Mouse (Mus musculus): ENCODE data around the gene Cmpk1. TPM values are rescaled to one million over a fixed set of nuclear protein-coding genes. Genes with fewer than 3 reads are reported as not detected.

Gene Cmpk1
- total and polyA plus RNA-seq, 3 experiments: 27.2 to 115 (median 92.1) TPM

GRCm38 (mm10) chr4:114917091-114917490 lies 70.0 kb downstream of the Cmpk1 start (continued):
- no peak for TF ChIP-seq MYC (IDR thresholded peaks at IDR 0.05; ENCODE audit: low read depth, low read length)
- no peak for TF ChIP-seq KAT2A (IDR thresholded peaks at IDR 0.05; ENCODE audit: insufficient replicate concordance, low read length)
- no peak for TF ChIP-seq E2F4 (IDR thresholded peaks at IDR 0.05; ENCODE audit: insufficient replicate concordance, low read depth, low read length)
- peak; percentile 86 for TF ChIP-seq SMC3 (IDR thresholded peaks at IDR 0.05; ENCODE audit: low read depth, low read length)
- TF ChIP-seq NELFE (IDR thresholded peaks at IDR 0.05; ENCODE audit: low read depth, low read length): no peak
- no peak for TF ChIP-seq ZMIZ1 (IDR thresholded peaks at IDR 0.05; ENCODE audit: low read depth, low read length)
- no peak for TF ChIP-seq JUND (conservative IDR thresholded peaks at IDR 0.05; ENCODE audit: low read depth, low read length)
- no peak for TF ChIP-seq ZNF384 (IDR thresholded peaks at IDR 0.05; ENCODE audit: low read depth, low read length)

- Histone ChIP-seq H3K9me3 (replicated peaks; ENCODE audit: low read length) (no peaks in the 10 kb centered on the region), H3K27me3 (replicated peaks) (no peaks in the 10 kb centered on the region), H3K36me3 (replicated peaks in 1 of 2; ENCODE audit: control insufficient read depth in 1 of 2, insufficient read depth in 1 of 2, low read length in 1 of 2) (peaks cover 0 to 32% of the 10 kb centered on the region in 2 experiments), H3K9ac (ENCODE audit: insufficient read depth, low read depth) (no peak overlapping the region), H3K4me3 (replicated peaks in 1 of 3; ENCODE audit: low read depth in 2 of 3, low read length in 2 of 3, poor library complexity in 1 of 3) (no peak overlapping the region), H3K79me2 (replicated peaks; ENCODE audit: control insufficient read depth, extremely low read depth, insufficient read depth, poor library complexity, severe bottlenecking) (no peaks in the 10 kb centered on the region), H3K4me1 (ENCODE audit: control insufficient read depth in 1 of 2, insufficient read depth in 2 of 2) (peaks cover 0 to 2% of the 10 kb centered on the region in 2 experiments; a peak in 1 of 4 replicates), H3K4me2 (ENCODE audit: insufficient read depth, low read depth, poor library complexity, severe bottlenecking) (no peak overlapping the region), H3K27ac (ENCODE audit: insufficient read depth, low read depth) (no peak overlapping the region)
- in situ Hi-C loops (cut with MboI; ENCODE audit: low pct_ligation_motif_present, low pct_unique_long_range_greater_than_20kb, low sequenced_read_pairs): no loop called here
- no peak for TF ChIP-seq KAT2A (IDR thresholded peaks at IDR 0.05; ENCODE audit: insufficient replicate concordance, low read length)
- no peak for TF ChIP-seq RAD21 (IDR thresholded peaks at IDR 0.05; ENCODE audit: low read depth, low read length)
- DNase-seq (ENCODE audit: extremely low read depth): no peak
- dilution Hi-C loops (cut with MboI; ENCODE audit: extremely low pct_ligation_motif_present, extremely low pct_unique_long_range_greater_than_20kb, low sequenced_read_pairs): no loop called here
Measured at GRCm38 (mm10) chr4:114916056-114916455, 71.0 kb downstream of the Cmpk1 start.

GRCm38 (mm10) chr4:114913594-114913962 lies 73.5 kb downstream of the Cmpk1 start:
- dilution Hi-C loops (cut with MboI; ENCODE audit: extremely low pct_ligation_motif_present, extremely low pct_unique_long_range_greater_than_20kb, low sequenced_read_pairs): no loop called here
- no peaks in the 10 kb centered on the region for H3K9me3 ChIP-seq (replicated peaks; ENCODE audit: low read length)
- no peak overlapping the region for H3K4me3 ChIP-seq (replicated peaks in 1 of 3; ENCODE audit: low read depth in 2 of 3, low read length in 2 of 3, poor library complexity in 1 of 3)
- peaks cover 0 to 7% of the 10 kb centered on the region in 2 experiments; a peak in 2 of 4 replicates for H3K4me1 ChIP-seq (ENCODE audit: control insufficient read depth in 1 of 2, insufficient read depth in 2 of 2)
- no peaks in the 10 kb centered on the region for H3K79me2 ChIP-seq (replicated peaks; ENCODE audit: control insufficient read depth, extremely low read depth, insufficient read depth, poor library complexity, severe bottlenecking)
- H3K36me3 ChIP-seq (replicated peaks in 1 of 2; ENCODE audit: control insufficient read depth in 1 of 2, insufficient read depth in 1 of 2, low read length in 1 of 2): peaks cover 0 to 29% of the 10 kb centered on the region in 2 experiments
- peak in 1 of 2 experiments; percentile 35; a peak in 2 of 4 replicates for TF ChIP-seq CTCF (conservative IDR thresholded peaks at IDR 0.05 in 1 of 2, IDR thresholded peaks at IDR 0.05 in 1 of 2; ENCODE audit: low read depth in 2 of 2, low read length in 2 of 2)
- TF ChIP-seq MAFK (IDR thresholded peaks at IDR 0.05; ENCODE audit: insufficient replicate concordance, low read length): no peak
- peak; percentile 22 for TF ChIP-seq RAD21 (IDR thresholded peaks at IDR 0.05; ENCODE audit: low read depth, low read length)
- no peak overlapping the region for H3K9ac ChIP-seq (ENCODE audit: insufficient read depth, low read depth)
- H3K4me2 ChIP-seq (ENCODE audit: insufficient read depth, low read depth, poor library complexity, severe bottlenecking): no peak overlapping the region
- no peak for DNase-seq (ENCODE audit: extremely low read depth)
- H3K27ac ChIP-seq (ENCODE audit: insufficient read depth, low read depth): no peak overlapping the region
- in situ Hi-C loops (cut with MboI; ENCODE audit: low pct_ligation_motif_present, low pct_unique_long_range_greater_than_20kb, low sequenced_read_pairs): loop anchor here (5.0 kb wide), 1 partner anchor 246 kb away; no protein-coding TSS in a partner anchor
- H3K27me3 ChIP-seq (replicated peaks): no peaks in the 10 kb centered on the region

Measured in CH12.LX (cell line).